Mouse (Mus musculus): ENCODE results near the gene Mup2. TPM values are rescaled to one million over a fixed set of nuclear protein-coding genes. Genes with fewer than 3 reads are reported as not detected.
"Not testable (repeated sequence)": the region's sequence is repeated elsewhere in the genome, so short reads cannot be mapped to it uniquely, and the experiment has no call there.

The Mup2 gene
- polyA plus RNA-seq (2015; fragmentation: Nextera tagmentation; extraction: Ambion mirVana): not detected in 2 replicates

- not testable (repeated sequence) for H3K9me3 ChIP-seq (ENCODE audit: control insufficient read depth, low read length); H3K9ac ChIP-seq (replicated peaks; ENCODE audit: low read depth, low read length); ATAC-seq; H3K27ac ChIP-seq (ENCODE audit: low read length); H3K27me3 ChIP-seq (replicated peaks; ENCODE audit: control insufficient read depth, insufficient read depth, low read length); H3K36me3 ChIP-seq (ENCODE audit: control insufficient read depth, insufficient read depth); H3K4me2 ChIP-seq (ENCODE audit: low read length); H3K4me3 ChIP-seq (replicated peaks; ENCODE audit: low read length); H3K4me1 ChIP-seq (replicated peaks; ENCODE audit: control insufficient read depth, insufficient read depth, low read length)
These were observed at the start of gene Mup2 for GRCm38 (mm10) chr4:60154189-60154588. TSS of gene Mup2 (minus strand) at chr4:60154289.

Other genes with a start within 250 kb of the Mup2 start
- 0.16 TPM in 1 of 2 replicates, not detected in the other for gene Slc46a2, start 239.2 kb downstream of the Mup2 start, polyA plus RNA-seq (2015; fragmentation: Nextera tagmentation; extraction: Ambion mirVana)
- gene Mup4, start 193.6 kb downstream of the Mup2 start, polyA plus RNA-seq (2015; fragmentation: Nextera tagmentation; extraction: Ambion mirVana): not detected in 2 replicates
- not detected in 2 replicates for gene Mup6, start 190.0 kb downstream of the Mup2 start, polyA plus RNA-seq (2015; fragmentation: Nextera tagmentation; extraction: Ambion mirVana)
- not detected in 2 replicates for gene Mup7, start 83.8 kb downstream of the Mup2 start, polyA plus RNA-seq (2015; fragmentation: Nextera tagmentation; extraction: Ambion mirVana)
- gene Mup8, start 68.3 kb upstream of the Mup2 start, polyA plus RNA-seq (2015; fragmentation: Nextera tagmentation; extraction: Ambion mirVana): not detected in 2 replicates

Measured in forebrain, embryonic 16.5 days (tissue).